Mouse (Mus musculus): ENCODE results near the gene Mrpl9. TPM values are rescaled to one million over a fixed set of nuclear protein-coding genes. Genes with fewer than 3 reads are reported as not detected.

Gene Mrpl9
- 10 to 100 TPM; 44.7 to 45.3 TPM for total RNA-seq (2021)

DNA sequence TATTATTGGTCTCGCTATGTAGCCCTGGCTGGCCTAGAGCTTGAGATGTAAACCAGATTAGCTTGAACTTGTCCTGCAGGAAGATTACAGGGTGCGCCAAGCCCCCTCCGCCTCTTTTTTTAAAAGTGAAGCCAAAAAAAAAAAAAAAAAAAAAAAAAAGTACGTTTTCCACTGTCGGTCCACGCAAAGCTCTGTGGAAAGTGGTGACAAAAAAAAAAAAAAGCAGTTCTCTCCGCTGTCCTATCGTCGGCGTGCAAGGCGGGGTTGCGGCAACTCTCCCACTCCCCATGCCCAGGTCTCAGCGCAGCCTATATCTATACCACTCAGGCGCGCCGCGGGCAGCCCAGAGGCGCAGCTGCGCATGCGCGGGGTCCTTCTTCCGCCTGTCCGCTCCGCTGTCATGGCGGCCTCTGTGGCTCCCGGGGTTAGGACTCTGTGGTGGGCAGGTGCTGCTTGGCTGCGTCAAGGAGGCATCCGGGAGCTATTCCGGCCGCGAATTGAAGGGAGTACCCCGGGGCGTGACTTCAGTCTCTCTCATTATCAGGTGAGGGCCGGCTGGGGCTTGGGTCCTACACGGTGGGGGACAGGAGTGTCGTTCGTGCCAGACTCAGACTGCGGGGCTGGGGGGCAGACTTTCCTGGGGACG lies at the start of gene Mrpl9:
Gene Mrpl9 (plus strand): TSS at position 368 of the 646 bp plus-strand sequence.
- peak; percentile 93 to 94 for DNase-seq

- DNase-seq = no peak
Observed at GRCm38 (mm10) chr3:94396336-94396735, 46.8 kb upstream of the Mrpl9 start.

- DNase-seq = no peak
Observed at GRCm38 (mm10) chr3:94396851-94397250, 46.3 kb upstream of the Mrpl9 start.

DNA sequence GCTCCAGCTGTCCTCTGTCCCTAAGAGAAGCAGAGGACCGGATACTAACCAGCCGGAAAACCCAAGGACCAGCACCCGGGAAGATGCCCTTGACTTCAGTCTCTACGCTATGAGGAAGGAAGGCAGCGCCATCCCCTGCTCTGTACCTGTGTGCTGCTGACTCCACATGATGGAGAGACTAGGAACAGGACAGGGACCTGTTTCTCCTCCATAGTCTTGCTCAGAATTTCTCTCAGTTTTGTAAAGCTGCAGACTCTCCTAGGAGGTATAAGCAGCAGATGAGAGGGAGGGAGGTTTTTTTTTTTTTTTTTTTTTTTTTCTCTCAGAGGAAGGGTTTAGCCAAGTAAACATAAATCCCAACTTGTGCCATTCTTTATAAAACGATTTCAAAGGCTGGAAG lies 44.9 kb upstream of the Mrpl9 start, which contains the start of gene Lingo4:
Gene Lingo4 (plus strand): TSS at position 301 of the 400 bp plus-strand sequence.
- DNase-seq = no peak

DNA sequence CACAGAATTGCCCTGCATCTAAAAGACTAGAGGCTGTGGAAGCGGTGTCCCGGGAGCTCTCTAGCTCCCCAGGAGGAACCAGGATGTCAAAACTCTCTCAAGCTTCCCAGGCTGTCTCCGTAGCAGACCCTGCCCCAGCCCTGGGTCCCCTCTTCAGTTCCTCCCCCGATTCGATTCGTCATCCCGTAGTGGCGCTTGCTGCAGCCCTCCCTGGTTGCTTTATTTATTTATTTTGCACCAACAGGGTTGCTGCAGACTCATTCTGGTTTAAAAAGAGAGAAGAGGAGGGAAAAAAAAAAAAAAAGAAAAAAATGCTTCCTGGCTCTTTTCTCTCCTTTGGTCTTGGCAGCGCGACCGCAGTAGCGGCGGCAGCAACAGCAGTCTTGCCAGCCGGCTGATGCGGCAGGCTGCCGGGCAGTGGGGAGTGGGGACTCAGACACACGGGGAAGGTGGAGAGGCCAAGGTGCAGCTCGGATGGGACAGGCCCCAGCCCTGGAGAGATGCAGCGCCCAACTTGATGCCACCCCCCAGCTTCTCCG lies 44.1 kb upstream of the Mrpl9 start:
- DNase-seq = no peak

DNA sequence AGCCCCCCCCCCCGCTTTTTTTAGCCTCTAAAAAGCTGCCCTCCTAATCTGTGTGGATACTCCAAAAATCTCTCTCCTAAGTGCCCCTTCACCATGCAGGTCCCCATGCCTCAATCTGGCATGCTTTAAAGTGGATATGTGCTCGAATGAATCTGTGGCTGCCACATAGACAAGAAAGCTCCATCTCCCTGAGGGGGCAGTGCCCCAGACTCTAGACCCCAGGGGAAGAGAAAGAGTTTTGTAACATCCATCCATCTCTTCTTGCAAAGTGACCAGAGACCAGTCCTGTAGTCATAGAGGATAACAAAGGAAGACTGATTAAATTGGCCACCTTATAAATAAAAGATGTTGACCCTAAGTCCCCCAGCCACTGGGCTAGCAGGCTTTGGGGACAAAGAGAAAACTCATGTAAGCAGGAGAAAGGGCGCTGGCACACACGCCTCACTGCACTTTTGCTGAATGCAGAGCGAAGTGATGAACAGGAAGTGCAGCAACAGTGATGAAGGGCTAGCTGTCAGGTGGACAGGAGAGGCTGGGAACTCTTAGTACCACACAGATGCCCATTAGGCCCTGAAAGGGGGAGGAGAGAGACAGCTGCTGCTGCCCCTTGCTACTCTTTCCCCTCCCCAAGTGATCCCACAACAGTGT lies 43.3 kb upstream of the Mrpl9 start:
- DNase-seq = no peak

- DNase-seq = no peak
Observed at GRCm38 (mm10) chr3:94402451-94402850, 40.7 kb upstream of the Mrpl9 start.

DNA sequence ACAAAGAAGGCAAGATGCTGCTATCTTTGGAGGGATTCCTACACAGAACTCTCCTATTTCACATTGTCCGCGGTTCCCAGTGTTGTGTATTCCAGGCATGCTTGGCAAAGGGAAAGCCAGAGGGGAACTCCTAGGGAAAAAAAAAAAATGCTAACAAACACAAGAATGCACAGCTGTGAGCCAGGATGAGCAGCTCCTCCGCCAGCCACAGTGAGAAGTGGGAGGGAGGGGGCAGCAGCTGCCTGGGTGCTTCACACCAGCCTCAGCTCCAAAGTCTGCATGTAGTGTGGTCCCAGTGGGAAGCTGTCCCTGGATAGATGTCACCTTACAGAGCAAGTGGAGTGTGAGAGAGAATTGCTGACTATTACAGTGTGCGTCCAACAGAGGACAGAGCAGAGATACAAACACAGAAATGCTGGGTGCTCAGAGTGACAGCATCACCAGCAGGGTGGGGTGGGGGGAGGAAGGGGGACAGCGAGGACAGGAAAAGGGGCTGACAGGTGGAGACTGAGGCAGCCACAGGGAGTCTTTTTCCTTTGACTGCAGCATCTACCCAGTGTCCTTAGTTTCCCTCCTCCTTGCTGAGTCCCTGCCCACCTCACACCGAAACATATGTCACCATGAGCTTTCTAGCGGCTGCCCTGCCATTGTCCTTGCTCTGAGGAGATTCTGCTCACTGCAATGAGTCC lies 38.6 kb upstream of the Mrpl9 start:
- DNase-seq = no peak

DNA sequence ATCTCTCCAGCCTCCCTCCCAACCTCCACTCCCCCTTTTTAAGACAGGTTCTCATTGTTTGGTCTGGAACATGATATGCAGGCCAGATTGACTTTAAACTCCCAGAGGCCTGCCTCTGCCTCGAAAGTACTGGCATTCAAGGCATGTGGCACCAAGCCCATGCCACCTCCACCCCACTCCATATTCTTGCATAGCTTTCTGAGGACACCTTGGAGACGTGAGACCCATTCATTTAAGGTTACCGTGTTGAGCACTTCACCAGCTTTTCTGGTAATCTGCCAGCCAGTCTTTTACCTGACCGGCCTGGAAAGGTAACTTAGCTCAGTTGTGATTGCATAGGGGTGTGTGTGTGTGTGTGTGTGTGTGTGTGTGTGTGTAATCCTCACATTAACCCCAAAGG lies 37.6 kb upstream of the Mrpl9 start:
- DNase-seq = no peak

DNA sequence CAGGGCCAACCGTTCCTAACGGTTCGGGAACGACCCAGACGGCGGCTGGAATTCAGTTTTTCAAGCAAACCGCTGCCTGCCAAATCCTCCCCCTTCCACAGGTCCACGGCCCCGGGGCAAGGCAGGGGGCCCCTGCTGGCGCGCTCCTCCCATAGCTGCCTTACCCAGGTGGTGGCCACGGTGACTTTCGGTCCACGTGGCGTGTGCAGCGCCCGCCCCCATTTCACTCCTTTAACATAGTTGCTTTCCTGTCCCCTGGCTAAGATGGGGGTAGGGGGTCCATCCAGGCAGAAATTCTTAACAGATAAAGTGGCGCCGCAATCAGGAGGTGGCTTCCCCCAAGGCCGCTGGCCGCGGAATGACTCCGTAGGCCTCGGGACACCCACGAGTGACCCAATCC lies 30.6 kb upstream of the Mrpl9 start:
- DNase-seq = no peak

GRCm38 (mm10) chr3:94413031-94413679 lies 30.0 kb upstream of the Mrpl9 start, which contains the start of gene Tdrkh:
TSS of gene Tdrkh (plus strand) at chr3:94413273.
- peak; percentile 98 for DNase-seq

GRCm38 (mm10) chr3:94430980-94431379 lies 12.1 kb upstream of the Mrpl9 start:
- no peak for DNase-seq

GRCm38 (mm10) chr3:94434305-94434704 lies 8.8 kb upstream of the Mrpl9 start:
- no peak for DNase-seq

GRCm38 (mm10) chr3:94436420-94436819 lies 6.7 kb upstream of the Mrpl9 start:
- DNase-seq = no peak

DNA sequence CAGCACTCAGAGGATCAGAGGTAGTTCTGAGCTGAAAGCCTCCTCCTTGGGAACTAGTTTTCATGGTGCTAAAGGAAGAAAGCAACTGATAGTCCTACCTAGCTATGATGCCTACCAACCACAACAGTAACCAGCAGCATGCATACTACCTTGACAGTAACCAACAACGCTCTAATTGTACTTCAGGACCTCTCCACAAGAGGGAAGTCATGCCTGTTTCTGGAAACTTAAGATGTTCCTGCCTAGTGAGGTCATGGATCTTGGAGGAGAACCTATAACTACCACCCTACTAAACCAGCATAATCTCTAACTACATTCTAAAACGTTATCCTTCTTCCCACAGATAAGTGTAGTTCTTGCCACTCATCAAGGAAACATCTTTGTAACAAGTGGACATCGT lies 1.9 kb upstream of the Mrpl9 start:
- DNase-seq = no peak

DNA sequence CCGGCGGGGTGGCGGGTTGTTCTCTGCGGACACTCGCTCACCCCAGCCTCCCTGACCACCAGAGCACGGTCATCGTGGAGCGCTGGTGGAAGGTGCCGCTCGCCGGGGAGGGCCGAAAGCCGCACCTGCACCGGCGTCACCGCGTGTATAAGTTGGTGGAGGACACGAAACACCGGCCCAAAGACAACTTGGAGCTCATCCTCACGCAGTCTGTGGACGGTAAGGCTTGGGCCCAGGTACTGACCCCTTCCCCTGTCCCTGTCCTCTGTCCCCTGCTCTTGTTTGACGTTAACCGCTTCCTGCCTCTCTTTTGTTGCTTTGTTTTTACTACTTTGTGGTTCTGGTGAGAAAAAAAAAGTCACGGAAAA lies 463 bp downstream of the Mrpl9 start, which contains the start of gene Oaz3:
Gene Oaz3 (minus strand): TSS at position 319 of the 368 bp plus-strand sequence.
- no peak for DNase-seq

DNA sequence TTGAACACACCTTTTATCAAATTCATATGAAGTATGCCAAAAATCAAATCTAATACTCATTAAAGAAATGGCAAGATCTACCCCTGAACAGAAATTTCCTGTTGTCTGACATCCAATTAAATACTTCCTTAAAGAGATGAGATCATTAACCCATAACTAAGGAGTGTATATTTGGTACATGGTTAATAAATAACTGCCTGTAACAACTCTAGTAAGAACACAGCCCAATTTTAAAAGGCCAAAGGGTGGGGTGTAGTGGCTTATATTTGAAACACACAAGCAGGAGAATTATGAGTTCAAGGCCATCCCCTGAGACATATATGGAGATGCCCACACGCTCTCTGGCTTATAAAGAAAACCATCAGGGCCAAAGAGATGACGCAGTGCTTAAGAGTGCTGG lies 6.3 kb downstream of the Mrpl9 start:
- DNase-seq = no peak

DNA sequence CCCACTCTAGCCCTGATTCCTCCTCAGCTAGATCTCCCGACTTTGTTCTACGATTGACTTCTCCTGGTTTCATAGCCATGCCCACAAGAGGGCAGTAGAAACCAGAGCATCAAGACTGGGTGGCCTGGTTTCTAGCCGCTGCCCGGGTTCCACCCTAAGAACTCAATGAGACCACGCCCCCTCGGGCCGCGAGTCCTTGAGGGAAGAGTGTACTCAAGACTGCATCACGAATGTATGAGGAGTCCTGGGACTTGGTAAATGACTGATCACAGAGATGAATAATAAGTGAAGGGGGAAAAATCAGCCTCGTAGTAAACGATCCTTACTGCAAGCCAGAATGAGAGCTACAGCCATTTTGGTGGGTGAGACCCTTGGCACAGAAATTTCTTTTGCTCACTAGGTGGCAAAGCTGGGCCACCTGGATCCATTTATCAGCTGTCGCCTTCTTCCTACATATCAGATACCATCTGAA lies 13.4 kb downstream of the Mrpl9 start:
- peak; percentile 67 to 79 for DNase-seq

DNA sequence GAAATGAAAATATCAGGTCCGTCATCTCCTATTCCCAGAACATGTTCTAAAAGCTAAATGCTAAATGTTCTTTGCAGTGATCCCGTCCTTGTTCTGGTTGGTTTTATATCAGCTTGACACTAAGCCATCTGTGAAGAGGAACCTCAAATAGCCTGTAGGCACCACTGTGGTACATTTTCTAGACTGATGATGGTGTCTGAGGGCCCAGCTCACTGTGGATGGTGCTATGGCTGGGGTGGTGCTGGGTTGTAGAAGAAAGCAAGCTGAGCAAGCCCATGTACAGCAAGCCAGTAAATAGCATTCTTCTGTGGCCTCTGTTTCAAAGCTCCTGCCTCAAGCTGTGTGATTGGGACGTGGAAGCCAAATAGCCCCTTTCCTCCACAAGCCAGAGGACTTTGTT lies 13.9 kb downstream of the Mrpl9 start:
- DNase-seq = no peak

GRCm38 (mm10) chr3:94459834-94460233 lies 16.7 kb downstream of the Mrpl9 start:
- no peak for DNase-seq

GRCm38 (mm10) chr3:94463926-94464578 lies 20.9 kb downstream of the Mrpl9 start:
- DNase-seq = no peak

All from layer of hippocampus, postnatal 36 days (tissue).